Mouse (Mus musculus) adrenal gland, postnatal 0 days (tissue): ENCODE results near the gene Slamf1. TPM values are rescaled to one million over a fixed set of nuclear protein-coding genes. Genes with fewer than 3 reads are reported as not detected.

Experiments used
- polyA plus RNA-seq: library from polyadenylated mRNA; unstranded; fragments of >200 nt; fragmentation: Nextera tagmentation; extraction: Ambion mirVana; gene quantifications from 2 replicates; pipeline ENCODE4 v1.2.1, GENCODE M21; 2015

Slamf1 gene
- 0.16 and 0.21 TPM in 2 replicates for polyA plus RNA-seq

DNA sequence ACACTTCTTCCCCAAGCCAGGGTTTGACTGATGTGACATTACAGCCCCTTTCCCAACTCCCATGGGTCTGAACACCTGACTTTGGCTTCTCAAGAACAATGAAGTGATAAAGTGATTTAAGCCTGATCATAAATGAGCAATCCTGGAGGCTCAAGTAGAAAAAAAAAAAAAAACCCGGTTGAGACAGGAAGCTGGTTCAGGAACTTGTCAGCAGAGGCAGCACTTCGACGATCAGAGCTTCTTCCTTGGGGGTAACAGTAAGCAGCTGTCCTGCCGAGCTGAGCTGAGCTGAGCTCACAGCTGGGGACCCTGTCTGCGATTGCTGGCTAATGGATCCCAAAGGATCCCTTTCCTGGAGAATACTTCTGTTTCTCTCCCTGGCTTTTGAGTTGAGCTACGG lies at the start of gene Slamf1:
Gene Slamf1, plus strand, starts transcription at position 230 of the 400 bp plus-strand sequence.

DNA sequence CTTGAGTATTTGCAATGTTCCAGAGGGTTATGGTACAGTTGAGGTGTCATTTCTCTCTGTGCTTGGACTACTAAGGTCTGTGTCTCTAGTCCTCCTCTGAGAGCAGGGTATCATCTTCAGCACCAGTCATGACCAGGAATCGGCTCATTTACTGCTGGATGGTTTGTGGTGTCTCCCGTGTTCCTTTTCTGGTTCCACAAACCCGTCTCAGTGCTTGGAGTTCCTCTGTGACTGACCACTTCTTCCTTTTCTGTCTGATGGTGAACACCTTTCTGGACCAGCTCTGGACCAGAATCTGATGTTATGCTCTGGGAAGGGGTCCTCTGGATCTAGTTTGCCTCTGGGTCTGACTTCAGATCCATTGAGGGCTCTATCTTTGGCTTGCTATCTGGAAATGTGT lies 72.6 kb downstream of the Slamf1 start, which contains the start of gene Cd84:
Gene Cd84, plus strand, starts transcription at position 210 of the 400 bp plus-strand sequence.

Other genes starting within 250 kb of the Slamf1 start
- gene Itln1, start 231.8 kb upstream of the Slamf1 start, polyA plus RNA-seq: not detected in 2 replicates
- 0.38 and 0.55 TPM in 2 replicates for gene Cd244a, start 207.9 kb upstream of the Slamf1 start, polyA plus RNA-seq
- 0.41 and 0.77 TPM in 2 replicates for gene Ly9, start 159.7 kb upstream of the Slamf1 start, polyA plus RNA-seq
- 0.55 and 0.99 TPM in 2 replicates for gene Slamf7, start 114.1 kb upstream of the Slamf1 start, polyA plus RNA-seq
- gene Cd48, start 85.1 kb upstream of the Slamf1 start, polyA plus RNA-seq: 12.1 and 20.0 TPM in 2 replicates
- 6.8 and 8.3 TPM in 2 replicates for gene Cd84, start 72.6 kb downstream of the Slamf1 start, polyA plus RNA-seq
- 0.08 TPM in 1 of 2 replicates, not detected in the other for gene Gm10521, start 128.5 kb downstream of the Slamf1 start, polyA plus RNA-seq
- 0.41 and 0.59 TPM in 2 replicates for gene Slamf6, start 150.4 kb downstream of the Slamf1 start, polyA plus RNA-seq